Mouse (Mus musculus) heart, postnatal 0 days (tissue): ENCODE results near the gene Serpinb6a. TPM values are rescaled to one million over a fixed set of nuclear protein-coding genes. Genes with fewer than 3 reads are reported as not detected.
A peak's percentile ranks its signal among the peaks of the same experiment; 100 is the strongest.

Experiments used
- ATAC-seq: fragments of 200-750 bp; cut with Nextera tagmentation; 2 replicates; pipeline ENCODE4 v1.8.0; 2017; ENCODE audit warnings: low read depth, moderate number of reproducible peaks, moderate library complexity; ENCODE audit not compliant: insufficient read depth
- DNase-seq: peaks from one replicate; pipeline ENCODE4 v3.0.0-alpha.2; 2016; ENCODE audit warnings: low spot score
- H3K27ac ChIP-seq: fragments of 300-500 bp; sonication (generic); 2 replicates; pipeline ENCODE4 v1.5.1; 2014; ENCODE audit warnings: low read depth, mild to moderate bottlenecking
- H3K27me3 ChIP-seq: fragments of 300-500 bp; sonication (generic); 2 replicates; pipeline ENCODE4 v1.6.1; 2014; ENCODE audit warnings: low read length, mixed read lengths; ENCODE audit not compliant: control insufficient read depth, insufficient read depth
- H3K36me3 ChIP-seq: fragments of 300-500 bp; sonication (generic); replicated peaks from 2 replicates; pipeline ENCODE4 v1.6.1; 2014; ENCODE audit warnings: low read length, mixed read lengths; ENCODE audit not compliant: control insufficient read depth, insufficient read depth
- H3K4me1 ChIP-seq: fragments of 300-500 bp; sonication (generic); 2 replicates; pipeline ENCODE4 v1.6.1; 2014; ENCODE audit warnings: antibody characterized with exemption; ENCODE audit not compliant: control insufficient read depth, insufficient read depth
- H3K4me2 ChIP-seq: fragments of 300-500 bp; sonication (generic); 2 replicates; pipeline ENCODE4 v1.6.1; 2014; ENCODE audit warnings: low read depth, mild to moderate bottlenecking, low read length, moderate library complexity
- H3K4me3 ChIP-seq: fragments of 300-500 bp; sonication (generic); 2 replicates; pipeline ENCODE4 v1.5.1; 2014; ENCODE audit warnings: low read depth, low read length
- H3K9ac ChIP-seq: fragments of 300-500 bp; sonication (generic); replicated peaks from 2 replicates; pipeline ENCODE4 v1.6.1; 2014; ENCODE audit warnings: low read depth, low read length, mixed read lengths
- H3K9me3 ChIP-seq: fragments of 300-500 bp; sonication (generic); replicated peaks from 2 replicates; pipeline ENCODE4 v1.6.1; 2016; ENCODE audit warnings: low read length; ENCODE audit not compliant: control insufficient read depth
- CTCF ChIP-seq: IDR thresholded peaks from 2 replicates; pipeline ENCODE4 v1.5.1; 2016; ENCODE audit warnings: antibody characterized with exemption, control low read depth, low read depth
- EP300 ChIP-seq: IDR thresholded peaks from 2 replicates; pipeline ENCODE4 v1.6.1; 2016; ENCODE audit warnings: antibody characterized with exemption, low read depth
- WGBS: fragments of 180-500 bp; shearing (Covaris S2); extraction: QIAGEN DNeasy Blood & Tissue Kit; methylation state at CpG from one replicate; pipeline ENCODE4 v1.1.7; 2014; 5-methylcytosine and 5-hydroxymethylcytosine counted together
- polyA plus RNA-seq: library from polyadenylated mRNA; unstranded; fragments of >200 nt; fragmentation: Nextera tagmentation; extraction: Ambion mirVana; gene quantifications from 2 replicates; pipeline ENCODE4 v1.2.1, GENCODE M21; 2015
- total RNA-seq: library from RNA; depleted of rRNA; stranded (reverse); fragments of >200 nt; gene quantifications from 2 replicates; pipeline ENCODE4 v1.2.3, GENCODE M21; 2014; ENCODE audit warnings: low replicate concordance

Serpinb6a gene
- total and polyA plus RNA-seq, 2 experiments from 2014 or later, result 80.2 to 149 TPM

- 0 out of 2 replicates have a peak, but pooled peaks have one; percentile 49 for ATAC-seq
- 32% methylated on average over 6 of the region's 6 CpGs for WGBS
Observed at GRCm38 (mm10) chr13:33956571-33957421, 45.8 kb downstream of the Serpinb6a start.

GRCm38 (mm10) chr13:33952947-33953346 lies 49.6 kb downstream of the Serpinb6a start:
- H3K9ac ChIP-seq, result no peak overlapping the region
- no peak overlapping the region for H3K4me3 ChIP-seq
- DNase-seq, result no peak
- 73% methylated on average over 2 of the region's 2 CpGs for WGBS
- H3K27me3 ChIP-seq, result no peaks in the 10 kb centered on the region
- ATAC-seq, result no peak
- H3K9me3 ChIP-seq, result no peaks in the 10 kb centered on the region
- no peaks in the 10 kb centered on the region for H3K4me1 ChIP-seq
- no peak overlapping the region for H3K4me2 ChIP-seq
- H3K36me3 ChIP-seq, result no peaks in the 10 kb centered on the region
- TF ChIP-seq EP300, result no peak
- no peak for TF ChIP-seq CTCF
- H3K27ac ChIP-seq, result no peak overlapping the region

More at GRCm38 (mm10) chr13:33956571-33957421, 45.8 kb downstream of the Serpinb6a start:
- Histone ChIP-seq H3K4me2 (no peak overlapping the region), H3K27me3 (no peaks in the 10 kb centered on the region), H3K4me3 (no peak overlapping the region), H3K27ac (no peak overlapping the region), H3K9me3 (no peaks in the 10 kb centered on the region), H3K36me3 (no peaks in the 10 kb centered on the region), H3K9ac (no peak overlapping the region), H3K4me1 (no peaks in the 10 kb centered on the region)
- TF ChIP-seq EP300, result no peak
- TF ChIP-seq CTCF, result peak; percentile 68
- peak; percentile 54 for DNase-seq

- Histone ChIP-seq H3K4me3 (no peak overlapping the region), H3K4me2 (no peak overlapping the region), H3K36me3 (no peaks in the 10 kb centered on the region), H3K4me1 (no peaks in the 10 kb centered on the region), H3K9ac (no peak overlapping the region), H3K9me3 (no peaks in the 10 kb centered on the region), H3K27ac (no peak overlapping the region), H3K27me3 (no peaks in the 10 kb centered on the region)
- DNase-seq, result no peak
- WGBS, result 70% methylated on average over 1 of the region's 1 CpGs
- no peak for TF ChIP-seq EP300
- TF ChIP-seq CTCF, result no peak
- ATAC-seq, result no peak
Observed at GRCm38 (mm10) chr13:33952075-33952449, 50.5 kb downstream of the Serpinb6a start.

- Histone ChIP-seq H3K9me3 (no peaks in the 10 kb centered on the region), H3K4me3 (no peak overlapping the region), H3K27ac (no peak overlapping the region), H3K9ac (no peak overlapping the region), H3K36me3 (no peaks in the 10 kb centered on the region), H3K4me1 (no peaks in the 10 kb centered on the region), H3K4me2 (no peak overlapping the region), H3K27me3 (no peaks in the 10 kb centered on the region)
- ATAC-seq (no peak), DNase-seq (no peak)
- TF ChIP-seq CTCF, result no peak
- no peak for TF ChIP-seq EP300
- WGBS, result 82% methylated on average over 4 of the region's 4 CpGs
Observed at GRCm38 (mm10) chr13:33951308-33952074, 51.1 kb downstream of the Serpinb6a start.

- Histone ChIP-seq H3K36me3 (no peaks in the 10 kb centered on the region), H3K9me3 (no peaks in the 10 kb centered on the region), H3K4me2 (no peak overlapping the region), H3K4me1 (no peaks in the 10 kb centered on the region), H3K9ac (no peak overlapping the region), H3K27me3 (no peaks in the 10 kb centered on the region), H3K27ac (no peak overlapping the region), H3K4me3 (no peak overlapping the region)
- 48% methylated on average over 4 of the region's 4 CpGs for WGBS
- DNase-seq (no peak), ATAC-seq (no peak)
- TF ChIP-seq CTCF, result peak; percentile 40
- TF ChIP-seq EP300, result no peak
Observed at GRCm38 (mm10) chr13:33942212-33942779, 60.3 kb downstream of the Serpinb6a start.
